Mouse (Mus musculus): Measurements from ENCODE around the gene Clic3. TPM values are rescaled to one million over a fixed set of nuclear protein-coding genes. Genes with fewer than 3 reads are reported as not detected.
A peak's percentile ranks its signal among the peaks of the same experiment; 100 is the strongest.
"Not testable (repeated sequence)": the region's sequence is repeated elsewhere in the genome, so short reads cannot be mapped to it uniquely, and the experiment has no call there.

The Clic3 gene
- polyA plus RNA-seq (2015; fragmentation: Nextera tagmentation; extraction: Ambion mirVana): 0.21 and 0.25 TPM in 2 replicates

DNA sequence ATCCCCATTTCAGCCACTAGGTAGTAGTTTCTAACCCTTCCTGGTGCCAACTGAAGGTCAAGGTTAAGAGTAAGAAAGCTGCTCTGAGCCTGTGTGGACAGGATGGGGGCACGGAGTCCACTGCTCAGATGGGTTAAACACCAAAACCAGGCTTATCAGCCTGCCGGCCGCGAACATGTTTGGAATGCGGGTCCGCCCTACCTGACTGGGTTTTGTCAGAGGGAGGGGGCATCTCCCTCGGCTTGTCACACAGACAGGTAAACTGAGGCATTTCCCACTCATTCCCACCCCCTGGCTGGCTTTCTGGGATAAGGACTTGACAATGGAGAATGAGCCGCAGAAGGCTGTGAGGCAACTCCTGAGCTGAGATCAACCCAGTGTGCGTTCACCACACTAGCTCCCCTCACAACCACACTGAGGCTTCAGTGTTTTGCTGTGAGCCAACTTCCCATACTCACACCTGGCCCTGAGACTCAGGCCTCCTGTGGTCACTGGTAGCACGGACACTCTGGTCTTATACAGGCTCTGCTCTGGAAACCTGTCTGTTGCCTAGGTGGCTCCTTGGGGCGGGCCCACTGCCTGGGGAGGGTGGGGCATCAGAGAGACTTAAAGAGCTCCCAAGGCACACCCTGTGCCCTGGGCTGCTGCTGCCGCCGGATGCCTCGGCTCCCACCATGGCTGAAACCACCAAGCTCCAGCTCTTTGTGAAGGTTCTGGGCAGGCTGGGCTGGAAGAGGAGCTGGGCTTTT lies at the start of gene Clic3:
TSS of gene Clic3 (plus strand) at position 634 of the 749 bp plus-strand sequence.
- 54% methylated on average over 14 of the region's 14 CpGs for WGBS (ENCODE audit: insufficient replicate concordance)
- Histone ChIP-seq H3K4me3 (replicated peaks) (no peak within 1 kb of the TSS), H3K36me3 (peaks cover 5% of the 10 kb centered on the region), H3K27me3 (no peaks in the 10 kb centered on the region), H3K4me2 (no peak within 1 kb of the TSS), H3K4me1 (replicated peaks) (peaks cover 35% of the 10 kb centered on the region), H3K9ac (no peak within 1 kb of the TSS), H3K9me3 (replicated peaks) (no peaks in the 10 kb centered on the region), H3K27ac (no peak within 1 kb of the TSS)
- no peak for ATAC-seq (ENCODE audit: low read depth)
- DNase-seq: no peak

DNA sequence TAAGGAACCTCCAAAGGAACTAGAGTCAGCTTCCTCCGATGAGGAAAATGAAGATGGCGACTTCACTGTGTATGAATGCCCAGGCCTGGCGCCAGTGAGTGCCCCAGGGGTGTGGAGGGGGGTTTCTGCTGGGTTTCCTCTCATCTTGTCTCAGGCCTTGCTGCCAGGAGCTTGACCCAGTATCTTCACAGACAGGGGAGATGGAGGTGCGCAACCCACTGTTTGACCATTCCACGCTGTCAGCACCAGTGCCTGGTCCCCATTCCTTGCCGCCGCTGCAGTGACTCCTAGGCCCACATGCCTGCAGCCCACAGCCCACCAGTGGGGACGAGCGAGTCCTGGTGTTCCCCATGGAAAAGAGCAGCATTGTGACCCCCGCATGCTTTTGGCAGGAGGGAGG lies 47.7 kb upstream of the Clic3 start:
- ATAC-seq (ENCODE audit: low read depth): no peak
- Histone ChIP-seq H3K4me3 (replicated peaks) (no peak overlapping the region), H3K9ac (no peak overlapping the region), H3K9me3 (replicated peaks) (no peaks in the 10 kb centered on the region), H3K27ac (no peak overlapping the region), H3K4me1 (replicated peaks) (no peaks in the 10 kb centered on the region), H3K27me3 (peaks cover 41% of the 10 kb centered on the region), H3K36me3 (no peaks in the 10 kb centered on the region), H3K4me2 (no peak overlapping the region)
- DNase-seq: no peak
- WGBS (ENCODE audit: insufficient replicate concordance): 66% methylated on average over 10 of the region's 10 CpGs

- not testable (repeated sequence) for H3K4me2 ChIP-seq, DNase-seq
Measured at GRCm38 (mm10) chr2:25413436-25413835, 43.2 kb upstream of the Clic3 start.

GRCm38 (mm10) chr2:25417426-25417825 lies 39.2 kb upstream of the Clic3 start:
- no peak overlapping the region for H3K4me2 ChIP-seq
- DNase-seq (no peak), ATAC-seq (ENCODE audit: low read depth) (no peak)

More at GRCm38 (mm10) chr2:25413436-25413835, 43.2 kb upstream of the Clic3 start:
- H3K9me3 ChIP-seq (replicated peaks); H3K27ac ChIP-seq; H3K9ac ChIP-seq; H3K4me1 ChIP-seq (replicated peaks); ATAC-seq (ENCODE audit: low read depth); H3K4me3 ChIP-seq (replicated peaks); H3K36me3 ChIP-seq: not testable (repeated sequence)
- H3K27me3 ChIP-seq: 0 out of 2 replicates have a peak, but pooled peaks cover 12% of the 10 kb centered on the region

GRCm38 (mm10) chr2:25421896-25422295 lies 34.7 kb upstream of the Clic3 start:
- H3K27me3 ChIP-seq: peaks cover 21% of the 10 kb centered on the region
- no peak overlapping the region for H3K9ac ChIP-seq
- H3K27ac ChIP-seq: no peak overlapping the region
- no peak overlapping the region for H3K4me3 ChIP-seq (replicated peaks)
- DNase-seq: no peak
- peaks cover 13% of the 10 kb centered on the region for H3K4me1 ChIP-seq (replicated peaks)
- ATAC-seq (ENCODE audit: low read depth): no peak
- H3K36me3 ChIP-seq: no peaks in the 10 kb centered on the region
- no peak overlapping the region for H3K4me2 ChIP-seq
- 23% methylated on average over 3 of the region's 3 CpGs for WGBS (ENCODE audit: insufficient replicate concordance)
- no peaks in the 10 kb centered on the region for H3K9me3 ChIP-seq (replicated peaks)

More at GRCm38 (mm10) chr2:25417426-25417825, 39.2 kb upstream of the Clic3 start:
- Histone ChIP-seq H3K4me1 (replicated peaks) (peaks cover under 1% of the 10 kb centered on the region), H3K4me3 (replicated peaks) (no peak overlapping the region), H3K27ac (no peak overlapping the region), H3K9me3 (replicated peaks) (no peaks in the 10 kb centered on the region), H3K36me3 (no peaks in the 10 kb centered on the region), H3K9ac (no peak overlapping the region), H3K27me3 (peaks cover 6% of the 10 kb centered on the region; the same call in 1 of the 2 replicates)
- 25% methylated on average over 3 of the region's 3 CpGs for WGBS (ENCODE audit: insufficient replicate concordance)

DNA sequence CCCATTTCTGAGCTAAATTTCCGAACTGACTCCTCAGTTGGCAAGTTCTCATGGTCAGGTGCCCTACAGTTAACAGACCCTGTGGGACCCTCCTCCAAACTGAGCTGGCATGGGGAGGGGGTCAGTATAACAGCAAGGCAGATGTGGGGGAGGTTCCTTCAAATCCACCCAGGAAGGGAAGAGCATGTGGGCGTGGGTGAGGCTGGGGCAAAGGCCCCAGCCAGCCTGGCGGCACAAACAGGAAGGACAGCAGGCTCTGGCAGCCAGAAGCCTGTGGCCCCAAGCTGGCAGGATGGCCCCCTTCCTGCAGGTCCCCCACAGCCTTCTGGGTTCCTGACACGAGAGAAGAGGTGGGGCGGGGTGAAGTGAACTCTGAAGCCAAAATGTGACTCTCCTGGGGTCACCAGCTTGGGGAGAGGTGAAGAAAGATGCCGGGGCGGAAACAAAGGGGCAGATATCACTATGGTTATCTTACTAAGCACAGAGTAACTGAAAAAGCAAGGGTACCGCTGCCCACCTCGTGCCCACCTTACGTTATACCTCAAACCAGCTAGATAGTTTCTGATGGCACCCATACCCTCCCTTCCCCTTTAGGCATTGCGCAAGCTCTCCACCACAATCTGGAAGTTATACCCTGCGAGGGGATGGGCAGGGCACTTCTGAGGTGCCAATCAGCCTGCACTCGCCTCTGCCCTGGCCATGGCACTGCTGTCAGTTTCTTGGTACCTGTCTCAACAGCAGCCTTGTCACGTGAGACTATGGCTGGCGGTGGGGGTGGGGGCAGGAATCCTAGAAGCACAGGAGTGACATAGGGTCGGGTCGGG lies 33.8 kb upstream of the Clic3 start, which contains the start of gene Fut7:
TSS of gene Fut7 (plus strand) at position 681 of the 824 bp plus-strand sequence.
- Histone ChIP-seq H3K9ac (no peak within 1 kb of the TSS), H3K4me1 (replicated peaks) (peaks cover 13% of the 10 kb centered on the region), H3K36me3 (no peaks in the 10 kb centered on the region), H3K4me3 (replicated peaks) (no peak within 1 kb of the TSS), H3K4me2 (no peak within 1 kb of the TSS), H3K9me3 (replicated peaks) (no peaks in the 10 kb centered on the region), H3K27ac (peak within 1 kb of the TSS; percentile 34; the same call in 1 of the 2 replicates), H3K27me3 (peaks cover 21% of the 10 kb centered on the region)
- no peak for DNase-seq
- ATAC-seq (ENCODE audit: low read depth): 0 out of 2 replicates have a peak, but pooled peaks have one; percentile 22
- 26% methylated on average over 17 of the region's 17 CpGs for whole genome bisulfite sequencing (ENCODE audit: insufficient replicate concordance)

- Histone ChIP-seq H3K36me3 (no peaks in the 10 kb centered on the region), H3K4me2 (no peak overlapping the region), H3K27me3 (peaks cover 22% of the 10 kb centered on the region), H3K4me1 (replicated peaks) (peaks cover 20% of the 10 kb centered on the region), H3K27ac (no peak overlapping the region), H3K9ac (no peak overlapping the region), H3K4me3 (replicated peaks) (no peak overlapping the region), H3K9me3 (replicated peaks) (no peaks in the 10 kb centered on the region)
- ATAC-seq (ENCODE audit: low read depth) (no peak), DNase-seq (no peak)
- WGBS (ENCODE audit: insufficient replicate concordance): 41% methylated on average over 1 of the region's 1 CpGs
Measured at GRCm38 (mm10) chr2:25423626-25424025, 33.0 kb upstream of the Clic3 start.

DNA sequence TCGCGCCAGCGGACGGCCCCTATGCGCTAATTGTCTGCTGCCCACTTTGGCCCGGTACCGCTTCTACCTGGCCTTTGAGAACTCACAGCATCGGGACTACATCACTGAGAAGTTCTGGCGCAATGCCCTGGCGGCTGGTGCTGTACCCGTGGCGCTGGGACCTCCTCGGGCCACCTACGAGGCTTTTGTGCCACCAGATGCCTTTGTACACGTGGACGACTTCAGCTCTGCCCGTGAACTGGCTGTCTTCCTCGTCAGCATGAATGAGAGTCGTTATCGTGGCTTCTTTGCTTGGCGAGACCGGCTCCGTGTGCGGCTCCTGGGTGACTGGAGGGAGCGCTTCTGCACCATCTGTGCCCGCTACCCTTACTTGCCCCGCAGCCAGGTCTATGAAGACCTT lies 31.2 kb upstream of the Clic3 start:
- Histone ChIP-seq H3K4me1 (replicated peaks) (peaks cover 28% of the 10 kb centered on the region), H3K9me3 (replicated peaks) (no peaks in the 10 kb centered on the region), H3K36me3 (no peaks in the 10 kb centered on the region), H3K27ac (no peak overlapping the region), H3K9ac (no peak overlapping the region), H3K4me2 (no peak overlapping the region), H3K27me3 (peaks cover 41% of the 10 kb centered on the region), H3K4me3 (replicated peaks) (no peak overlapping the region)
- 51% methylated on average over 27 of the region's 27 CpGs for WGBS (ENCODE audit: insufficient replicate concordance)
- ATAC-seq (ENCODE audit: low read depth) (no peak), DNase-seq (no peak)

DNA sequence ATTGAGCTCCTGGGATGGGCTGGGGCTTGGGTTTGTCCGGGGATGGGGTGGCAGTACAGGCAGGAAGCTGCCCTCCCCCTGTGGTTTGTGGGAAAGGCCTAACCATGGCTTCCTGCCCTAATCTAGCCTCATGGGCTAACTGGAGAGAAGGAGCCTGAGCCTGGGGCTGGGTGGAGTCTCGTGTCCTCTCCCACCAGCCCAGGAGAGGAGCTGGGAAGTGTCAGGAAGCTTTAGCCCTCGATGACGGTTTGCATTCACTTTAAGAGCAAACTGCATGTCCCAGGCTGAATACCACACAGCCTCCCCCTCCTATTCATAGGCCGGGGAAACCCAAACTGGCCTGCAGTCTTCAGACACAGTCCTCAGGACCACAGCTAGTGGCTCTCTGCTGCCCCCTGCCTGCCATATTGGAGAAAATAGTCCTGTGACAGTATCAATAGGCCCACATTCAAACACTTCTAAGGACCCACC lies 29.9 kb upstream of the Clic3 start:
- Histone ChIP-seq H3K4me2 (no peak overlapping the region), H3K9ac (no peak overlapping the region), H3K4me1 (replicated peaks) (peaks cover 37% of the 10 kb centered on the region), H3K27me3 (peaks cover 47% of the 10 kb centered on the region), H3K4me3 (replicated peaks) (no peak overlapping the region), H3K36me3 (no peaks in the 10 kb centered on the region), H3K9me3 (replicated peaks) (no peaks in the 10 kb centered on the region), H3K27ac (no peak overlapping the region)
- ATAC-seq (ENCODE audit: low read depth) (no peak), DNase-seq (peak; percentile 59)
- 6% methylated on average over 5 of the region's 5 CpGs for WGBS (ENCODE audit: insufficient replicate concordance)

- H3K27ac ChIP-seq: no peak overlapping the region
- WGBS (ENCODE audit: insufficient replicate concordance): 81% methylated on average over 5 of the region's 5 CpGs
- H3K4me1 ChIP-seq (replicated peaks): peaks cover 42% of the 10 kb centered on the region
- no peak overlapping the region for H3K9ac ChIP-seq
- H3K4me3 ChIP-seq (replicated peaks): no peak overlapping the region
- H3K4me2 ChIP-seq: no peak overlapping the region
- no peaks in the 10 kb centered on the region for H3K9me3 ChIP-seq (replicated peaks)
- no peaks in the 10 kb centered on the region for H3K36me3 ChIP-seq
- ATAC-seq (ENCODE audit: low read depth) (no peak), DNase-seq (no peak)
- H3K27me3 ChIP-seq: peaks cover 47% of the 10 kb centered on the region
Measured at GRCm38 (mm10) chr2:25427256-25427655, 29.4 kb upstream of the Clic3 start.

DNA sequence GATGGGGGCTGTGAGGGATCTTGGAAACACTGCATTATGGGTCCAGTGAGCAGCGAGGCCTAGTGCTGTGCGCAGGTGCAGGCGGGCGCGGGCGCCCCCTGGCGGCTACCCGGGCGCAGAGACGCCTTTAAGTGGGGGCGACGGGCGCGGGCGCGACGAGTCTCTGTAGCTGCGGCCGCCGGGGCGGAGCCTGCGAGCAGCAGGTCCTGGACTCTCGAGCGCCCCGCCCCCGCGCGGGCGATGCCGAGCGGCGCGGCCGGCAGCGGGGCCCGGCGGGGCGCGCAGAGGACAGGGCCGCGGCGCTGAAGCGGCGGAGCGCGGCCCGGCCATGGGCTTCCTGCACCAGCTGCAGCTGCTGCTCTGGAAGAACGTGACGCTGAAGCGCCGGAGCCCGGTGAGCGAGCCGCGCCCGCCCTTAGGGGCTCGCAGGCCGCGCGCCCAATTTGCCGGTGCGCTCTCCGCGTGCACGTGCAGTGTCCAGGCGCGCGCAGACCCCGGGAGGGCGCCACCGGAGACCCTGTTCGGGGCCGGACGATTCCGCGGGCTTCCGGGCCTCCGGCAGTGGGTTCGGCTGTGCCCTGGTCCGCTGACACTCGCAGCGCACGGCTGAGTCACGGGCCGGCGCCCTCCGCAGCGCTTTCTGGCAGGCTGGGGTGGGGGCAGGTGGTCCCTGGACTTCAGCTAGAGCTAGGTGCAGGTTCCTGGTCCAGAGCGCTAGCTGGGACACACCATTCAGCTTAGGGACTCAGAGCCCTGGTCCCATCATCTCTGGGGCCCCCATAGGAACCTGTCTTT lies 28.0 kb upstream of the Clic3 start, which contains the start of gene Abca2:
TSS of gene Abca2 (plus strand) at position 262 of the 795 bp plus-strand sequence.
- Histone ChIP-seq H3K4me2 (peak within 1 kb of the TSS; percentile 96), H3K36me3 (no peaks in the 10 kb centered on the region), H3K9ac (peak within 1 kb of the TSS; percentile 78), H3K27me3 (peaks cover 40% of the 10 kb centered on the region), H3K4me3 (replicated peaks) (peak within 1 kb of the TSS; percentile 71), H3K27ac (no peak within 1 kb of the TSS), H3K4me1 (replicated peaks) (peaks cover 33% of the 10 kb centered on the region), H3K9me3 (replicated peaks) (no peaks in the 10 kb centered on the region)
- peak; percentile 84 for ATAC-seq (ENCODE audit: low read depth)
- WGBS (ENCODE audit: insufficient replicate concordance): under 1% methylated on average over 52 of the region's 89 CpGs
- peak; percentile 89 for DNase-seq

Data from liver, embryonic 13.5 days (tissue).